Mouse (Mus musculus) CH12.LX (cell line): ENCODE measurements around the gene 1110017D15Rik. TPM values are rescaled to one million over a fixed set of nuclear protein-coding genes. Genes with fewer than 3 reads are reported as not detected.
"Not testable (repeated sequence)": the region's sequence is repeated elsewhere in the genome, so short reads cannot be mapped to it uniquely, and the experiment has no call there.

Source experiments
- DNase-seq: peaks from one replicate; pipeline ENCODE4 v3.0.0-alpha.2; 2013; ENCODE audit errors: extremely low read depth
- H3K27ac ChIP-seq: 2 replicates; pipeline ENCODE4 v1.5.1; 2012; ENCODE audit warnings: low read depth, mild to moderate bottlenecking, control low read depth, moderate library complexity; ENCODE audit not compliant: insufficient read depth
- H3K27me3 ChIP-seq: replicated peaks from 2 replicates; pipeline ENCODE3; 2012; ENCODE audit warnings: inconsistent platforms
- H3K36me3 ChIP-seq, 2 experiments: replicated peaks in 1 of 2; 2 replicates each; pipeline versions ENCODE3 to v1.6.1; 2012; ENCODE audit warnings: inconsistent platforms in 1 of 2, low read length in 1 of 2, mild to moderate bottlenecking in 1 of 2, mixed read lengths in 1 of 2, moderate library complexity in 1 of 2; ENCODE audit not compliant: control insufficient read depth in 1 of 2, insufficient read depth in 1 of 2
- H3K4me1 ChIP-seq, 2 experiments: 2 replicates each; pipeline ENCODE4 v1.6.1; 2012; ENCODE audit warnings: inconsistent platforms in 1 of 2, moderate library complexity in 1 of 2; ENCODE audit not compliant: insufficient read depth in 2 of 2, control insufficient read depth in 1 of 2
- H3K4me2 ChIP-seq: 2 replicates; pipeline ENCODE4 v1.6.1; 2012; ENCODE audit warnings: low read depth, mild to moderate bottlenecking, control low read depth; ENCODE audit not compliant: poor library complexity, insufficient read depth, severe bottlenecking
- H3K4me3 ChIP-seq, 3 experiments: fragments of 150-350 bp in 1 of 3; sonication (generic) in 1 of 3; replicated peaks in 1 of 3; 2 replicates each; pipeline versions ENCODE3 to v1.5.1; 2011 to 2012; ENCODE audit warnings: low read depth in 2 of 3, low read length in 2 of 3, mild to moderate bottlenecking in 2 of 3, moderate library complexity in 2 of 3, control low read depth in 1 of 3, improper control_type of control experiment in 1 of 3, inconsistent platforms in 1 of 3, mixed read lengths in 1 of 3; ENCODE audit not compliant: poor library complexity in 1 of 3
- H3K79me2 ChIP-seq: replicated peaks from 2 replicates; pipeline ENCODE4 v1.6.1; 2012; ENCODE audit warnings: mild to moderate bottlenecking, moderate library complexity; ENCODE audit not compliant: control insufficient read depth, poor library complexity, insufficient read depth, severe bottlenecking; ENCODE audit errors: extremely low read depth
- H3K9ac ChIP-seq: 2 replicates; pipeline ENCODE4 v1.6.1; 2012; ENCODE audit warnings: low read depth, mild to moderate bottlenecking, control low read depth, moderate library complexity; ENCODE audit not compliant: insufficient read depth
- H3K9me3 ChIP-seq: replicated peaks from 2 replicates; pipeline ENCODE3; 2012; ENCODE audit warnings: low read length, inconsistent platforms, mixed read lengths
- CHD1 ChIP-seq: IDR thresholded peaks from 2 replicates; pipeline ENCODE4 v1.6.1; 2012; ENCODE audit warnings: low read depth, low read length, improper control_type of control experiment, inconsistent platforms
- ELF1 ChIP-seq: IDR thresholded peaks from 2 replicates; pipeline ENCODE4 v1.6.1; 2014; ENCODE audit warnings: low read depth, mild to moderate bottlenecking, inconsistent platforms, low read length, improper control_type of control experiment
- EP300 ChIP-seq: IDR thresholded peaks from 2 replicates; pipeline ENCODE4 v1.6.1; 2011; ENCODE audit warnings: low read length, improper control_type of control experiment
- JUN ChIP-seq: IDR thresholded peaks from 2 replicates; pipeline ENCODE4 v1.6.1; 2011; ENCODE audit warnings: low read depth, mild to moderate bottlenecking, low read length, improper control_type of control experiment, moderate library complexity; ENCODE audit not compliant: insufficient read depth
- MAFK ChIP-seq: IDR thresholded peaks from 2 replicates; pipeline ENCODE4 v1.6.1; 2011; ENCODE audit warnings: low read length, improper control_type of control experiment; ENCODE audit not compliant: insufficient replicate concordance
- MAX ChIP-seq: IDR thresholded peaks from 2 replicates; pipeline ENCODE4 v1.6.1; 2011; ENCODE audit warnings: low read length, improper control_type of control experiment
- MEF2A ChIP-seq: IDR thresholded peaks from 2 replicates; pipeline ENCODE4 v1.6.1; 2014; ENCODE audit warnings: low read depth, mild to moderate bottlenecking, inconsistent platforms, low read length, improper control_type of control experiment, borderline replicate concordance
- MYC ChIP-seq: IDR thresholded peaks from 2 replicates; pipeline ENCODE4 v1.6.1; 2011; ENCODE audit warnings: low read depth, mild to moderate bottlenecking, improper control_type of control experiment, low read length
- PAX5 ChIP-seq: IDR thresholded peaks from 2 replicates; pipeline ENCODE4 v1.6.1; 2012; ENCODE audit warnings: low read length, inconsistent platforms, mixed read lengths
- POLR2A ChIP-seq: IDR thresholded peaks from 2 replicates; pipeline ENCODE4 v1.6.1; 2011; ENCODE audit warnings: low read depth, mild to moderate bottlenecking, improper control_type of control experiment, low read length
- POLR2AphosphoS2 ChIP-seq: IDR thresholded peaks from 2 replicates; pipeline ENCODE4 v1.6.1; 2011; ENCODE audit warnings: low read depth, low read length, improper control_type of control experiment
- RAD21 ChIP-seq: IDR thresholded peaks from 2 replicates; pipeline ENCODE4 v1.6.1; 2011; ENCODE audit warnings: low read depth, mild to moderate bottlenecking, low read length, improper control_type of control experiment, moderate library complexity
- RCOR1 ChIP-seq: conservative IDR thresholded peaks from 2 replicates; pipeline ENCODE4 v1.6.1; 2012; ENCODE audit warnings: low read depth, mild to moderate bottlenecking, inconsistent platforms, low read length, improper control_type of control experiment
- SIN3A ChIP-seq: IDR thresholded peaks from 2 replicates; pipeline ENCODE4 v1.6.1; 2012; ENCODE audit warnings: low read length, improper control_type of control experiment, inconsistent platforms
- SMC3 ChIP-seq: IDR thresholded peaks from 2 replicates; pipeline ENCODE4 v1.6.1; 2011; ENCODE audit warnings: low read depth, low read length, improper control_type of control experiment
- TBP ChIP-seq: conservative IDR thresholded peaks from 2 replicates; pipeline ENCODE4 v1.6.1; 2011; ENCODE audit warnings: low read depth, low read length, improper control_type of control experiment
- UBTF ChIP-seq: IDR thresholded peaks from 2 replicates; pipeline ENCODE4 v1.6.1; 2012; ENCODE audit warnings: low read depth, mild to moderate bottlenecking, inconsistent platforms, low read length, improper control_type of control experiment, moderate library complexity
- ZMIZ1 ChIP-seq: IDR thresholded peaks from 2 replicates; pipeline ENCODE4 v1.6.1; 2012; ENCODE audit warnings: low read depth, mild to moderate bottlenecking, inconsistent platforms, low read length, improper control_type of control experiment
- dilution Hi-C: fragments of 300-500 bp; cut with MboI; formaldehyde crosslinking; loops from 2 replicates; pipeline ENCODE4 v1.14.3; 2020; ENCODE audit warnings: low sequenced_read_pairs; ENCODE audit not compliant: extremely low pct_unique_long_range_greater_than_20kb, extremely low pct_ligation_motif_present
- in situ Hi-C: fragments of 300-500 bp; cut with MboI; formaldehyde crosslinking; loops from 3 replicates; pipeline ENCODE4 v1.14.3; 2019; ENCODE audit warnings: low sequenced_read_pairs, low pct_ligation_motif_present, low pct_unique_long_range_greater_than_20kb, mixed read lengths
- polyA plus RNA-seq: library from polyadenylated mRNA; unstranded; fragments of >175 nt; gene quantifications from 2 replicates; pipeline ENCODE4 v1.2.1, GENCODE M21; 2012; ENCODE audit warnings: low read depth; ENCODE audit not compliant: insufficient read length
- total RNA-seq, 2 experiments: library from RNA; depleted of rRNA; stranded (reverse); fragments of 300-350 nt in 1 of 2; fragments of >200 nt in 1 of 2; gene quantifications; 2 replicates each; pipeline ENCODE4 v1.2.3; 2012 to 2014

Gene 1110017D15Rik
- total and polyA plus RNA-seq, 3 experiments: not detected

GRCm38 (mm10) chr4:41464345-41465286 lies 52.5 kb downstream of the 1110017D15Rik start, which contains the start of the genes Kif24 and Nudt2 (continued):
- TF ChIP-seq JUN: no peak
- TF ChIP-seq SIN3A: peak; percentile 86; the same call in 1 of the 2 replicates
- TF ChIP-seq MAFK: no peak
- TF ChIP-seq SMC3: no peak
- TF ChIP-seq POLR2AphosphoS2: no peak
- TF ChIP-seq UBTF: no peak
- peak; percentile 60; the same call in 1 of the 2 replicates for TF ChIP-seq ZMIZ1
- 0 out of 2 replicates have a peak, but pooled peaks have one; percentile 17 for TF ChIP-seq TBP
- peak; percentile 79 for TF ChIP-seq POLR2A
- TF ChIP-seq RCOR1: no peak
- TF ChIP-seq, all 38 proteins: peak for 15

- peaks cover 0 to 13% of the 10 kb centered on the region in 2 experiments for H3K36me3 ChIP-seq
- H3K27me3 ChIP-seq, H3K9me3 ChIP-seq, DNase-seq, in situ Hi-C loops, H3K27ac ChIP-seq, dilution Hi-C loops: not testable (repeated sequence)
- H3K9ac ChIP-seq: peak overlapping the region; percentile 76; the same call in 1 of the 2 replicates
- peaks cover 16% of the 10 kb centered on the region for H3K79me2 ChIP-seq
- peaks cover 8 to 13% of the 10 kb centered on the region in 2 experiments; a peak in 3 of 4 replicates for H3K4me1 ChIP-seq
- H3K4me2 ChIP-seq: peak overlapping the region; percentile 97
- H3K4me3 ChIP-seq: peak overlapping the region; percentile 57 to 99 (median 69)
Measured at GRCm38 (mm10) chr4:41463051-41463738, 53.9 kb downstream of the 1110017D15Rik start.

GRCm38 (mm10) chr4:41460690-41461089 lies 56.4 kb downstream of the 1110017D15Rik start:
- H3K4me2 ChIP-seq: no peak overlapping the region
- in situ Hi-C loops: no loop called here
- peaks cover 8 to 9% of the 10 kb centered on the region in 2 experiments; a peak in 2 of 4 replicates for H3K4me1 ChIP-seq
- DNase-seq: no peak
- H3K9me3 ChIP-seq: no peaks in the 10 kb centered on the region
- dilution Hi-C loops: no loop called here
- no peak overlapping the region for H3K9ac ChIP-seq
- TF ChIP-seq POLR2AphosphoS2 (no peak), EP300 (no peak), ELF1 (no peak), MEF2A (no peak), MYC (no peak), CHD1 (no peak), JUN (no peak), RAD21 (no peak), MAX (no peak), PAX5 (no peak)
- no peak overlapping the region for H3K27ac ChIP-seq
- no peak overlapping the region for H3K4me3 ChIP-seq
- peaks cover 0 to 11% of the 10 kb centered on the region in 2 experiments for H3K36me3 ChIP-seq
- peaks cover 16% of the 10 kb centered on the region for H3K79me2 ChIP-seq
- H3K27me3 ChIP-seq: no peaks in the 10 kb centered on the region
